Mouse (Mus musculus) liver, embryonic 13.5 days (tissue): ENCODE measurements around the gene Chst8. TPM values are rescaled to one million over a fixed set of nuclear protein-coding genes. Genes with fewer than 3 reads are reported as not detected.

ENCODE experiments used
- ATAC-seq: fragments of 200-750 bp; cut with Nextera tagmentation; 2 replicates; pipeline ENCODE4 v1.8.0; 2017; ENCODE audit warnings: low read depth, mild to moderate bottlenecking, moderate number of reproducible peaks, moderate library complexity
- DNase-seq: peaks from one replicate; pipeline ENCODE4 v3.0.0; 2022
- H3K27ac ChIP-seq: fragments of 300-500 bp; sonication (generic); 2 replicates; pipeline ENCODE4 v1.5.1; 2015; ENCODE audit warnings: moderate library complexity, mild to moderate bottlenecking, inconsistent platforms
- H3K27me3 ChIP-seq: fragments of 300-500 bp; sonication (generic); 2 replicates; pipeline ENCODE4 v1.6.1; 2015; ENCODE audit warnings: mild to moderate bottlenecking, inconsistent platforms
- H3K36me3 ChIP-seq: fragments of 300-500 bp; sonication (generic); 2 replicates; pipeline ENCODE4 v1.6.1; 2015; ENCODE audit warnings: mild to moderate bottlenecking, inconsistent platforms
- H3K4me1 ChIP-seq: fragments of 300-500 bp; sonication (generic); replicated peaks from 2 replicates; pipeline ENCODE4 v1.6.1; 2015; ENCODE audit warnings: inconsistent platforms
- H3K4me2 ChIP-seq: fragments of 300-500 bp; sonication (generic); 2 replicates; pipeline ENCODE4 v1.6.1; 2015; ENCODE audit warnings: inconsistent platforms, mild to moderate bottlenecking, moderate library complexity
- H3K4me3 ChIP-seq: fragments of 300-500 bp; sonication (generic); replicated peaks from 2 replicates; pipeline ENCODE4 v1.5.1; 2015; ENCODE audit warnings: mild to moderate bottlenecking, inconsistent platforms
- H3K9ac ChIP-seq: fragments of 300-500 bp; sonication (generic); 2 replicates; pipeline ENCODE4 v1.6.1; 2015; ENCODE audit warnings: mild to moderate bottlenecking, inconsistent platforms
- H3K9me3 ChIP-seq: fragments of 300-500 bp; sonication (generic); replicated peaks from 2 replicates; pipeline ENCODE4 v1.6.1; 2016; ENCODE audit warnings: inconsistent platforms
- WGBS: fragments of 180-500 bp; shearing (Covaris S2); methylation state at CpG from one replicate; pipeline ENCODE4 v1.1.7; 2015; ENCODE audit not compliant: insufficient replicate concordance; 5-methylcytosine and 5-hydroxymethylcytosine counted together
- polyA plus RNA-seq: library from polyadenylated mRNA; unstranded; fragments of >200 nt; fragmentation: Nextera tagmentation; extraction: Ambion mirVana; gene quantifications from 2 replicates; pipeline ENCODE4 v1.2.1, GENCODE M21; 2015

Chst8 gene
- polyA plus RNA-seq, 1 experiment from 2014 or later: 0.53 TPM

DNA sequence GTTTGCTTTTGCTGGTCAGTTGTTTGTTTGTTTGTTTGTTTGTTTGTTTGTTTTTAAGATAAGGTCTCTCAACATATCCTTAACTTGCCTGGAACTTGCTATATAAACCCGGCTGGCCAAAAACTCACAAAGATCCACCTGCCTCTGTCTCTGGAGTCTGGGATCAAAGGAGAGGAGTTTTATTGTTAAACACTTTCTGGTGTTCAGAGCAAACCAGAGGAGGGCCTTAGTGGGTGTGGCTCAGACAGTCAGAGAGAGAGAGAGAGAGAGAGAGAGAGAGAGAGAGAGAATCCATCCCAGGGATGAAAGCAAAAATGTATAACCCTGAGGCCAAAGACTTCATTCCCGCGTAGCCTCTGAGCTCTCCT, 13.1 kb downstream of the Chst8 start:
- no peak overlapping the region for H3K9ac ChIP-seq
- H3K4me1 ChIP-seq: peaks cover 5% of the 10 kb centered on the region; the same call in 1 of the 2 replicates
- peaks cover 6% of the 10 kb centered on the region; the same call in 1 of the 2 replicates for H3K27me3 ChIP-seq
- ATAC-seq: no peak
- H3K4me3 ChIP-seq: no peak overlapping the region
- no peaks in the 10 kb centered on the region for H3K36me3 ChIP-seq
- H3K27ac ChIP-seq: no peak overlapping the region
- WGBS: 30% methylated on average over 3 of the region's 3 CpGs
- no peaks in the 10 kb centered on the region for H3K9me3 ChIP-seq
- no peak overlapping the region for H3K4me2 ChIP-seq
- DNase-seq: no peak

GRCm38 (mm10) chr7:34798441-34799403, 13.8 kb downstream of the Chst8 start:
- Histone ChIP-seq H3K4me1 (peaks cover 5% of the 10 kb centered on the region; the same call in 1 of the 2 replicates), H3K9ac (no peak overlapping the region), H3K27me3 (peaks cover 6% of the 10 kb centered on the region; the same call in 1 of the 2 replicates), H3K9me3 (no peaks in the 10 kb centered on the region), H3K27ac (no peak overlapping the region), H3K4me3 (no peak overlapping the region), H3K36me3 (no peaks in the 10 kb centered on the region), H3K4me2 (no peak overlapping the region)
- DNase-seq (no peak), ATAC-seq (no peak)
- WGBS: 9% methylated on average over 11 of the region's 11 CpGs

GRCm38 (mm10) chr7:34798039-34798438, 14.5 kb downstream of the Chst8 start:
- peaks cover 6% of the 10 kb centered on the region; the same call in 1 of the 2 replicates for H3K27me3 ChIP-seq
- no peak overlapping the region for H3K4me2 ChIP-seq
- ATAC-seq: no peak
- H3K4me3 ChIP-seq: no peak overlapping the region
- no peak overlapping the region for H3K27ac ChIP-seq
- peaks cover 5% of the 10 kb centered on the region; the same call in 1 of the 2 replicates for H3K4me1 ChIP-seq
- 12% methylated on average over 12 of the region's 12 CpGs for WGBS
- DNase-seq: no peak
- no peak overlapping the region for H3K9ac ChIP-seq
- H3K9me3 ChIP-seq: no peaks in the 10 kb centered on the region
- H3K36me3 ChIP-seq: no peaks in the 10 kb centered on the region

DNA sequence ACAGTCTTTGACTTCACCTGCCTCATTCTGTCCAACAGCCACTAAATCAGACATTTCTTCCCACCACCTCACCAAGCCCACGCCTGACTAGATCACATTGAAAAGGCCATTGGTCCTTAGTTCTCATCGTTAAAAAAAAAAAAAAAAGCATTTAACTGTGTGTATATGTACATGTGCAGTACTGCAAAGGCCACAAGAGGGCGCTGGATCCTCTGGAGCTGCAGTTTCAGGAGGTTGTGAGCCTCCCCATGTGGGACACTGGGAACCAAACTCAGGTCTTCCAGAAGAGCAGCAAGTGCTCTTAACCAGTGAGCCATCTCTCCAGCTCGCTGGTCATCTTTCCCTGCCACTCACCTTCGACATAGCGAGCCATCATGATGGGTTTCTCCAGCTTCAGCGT, 22.1 kb downstream of the Chst8 start:
- H3K4me3 ChIP-seq: no peak overlapping the region
- no peak for DNase-seq
- WGBS: 62% methylated on average over 7 of the region's 7 CpGs
- no peaks in the 10 kb centered on the region for H3K36me3 ChIP-seq
- no peaks in the 10 kb centered on the region for H3K4me1 ChIP-seq
- no peaks in the 10 kb centered on the region for H3K27me3 ChIP-seq
- H3K9ac ChIP-seq: no peak overlapping the region
- no peak for ATAC-seq
- H3K4me2 ChIP-seq: no peak overlapping the region
- H3K9me3 ChIP-seq: no peaks in the 10 kb centered on the region
- no peak overlapping the region for H3K27ac ChIP-seq

DNA sequence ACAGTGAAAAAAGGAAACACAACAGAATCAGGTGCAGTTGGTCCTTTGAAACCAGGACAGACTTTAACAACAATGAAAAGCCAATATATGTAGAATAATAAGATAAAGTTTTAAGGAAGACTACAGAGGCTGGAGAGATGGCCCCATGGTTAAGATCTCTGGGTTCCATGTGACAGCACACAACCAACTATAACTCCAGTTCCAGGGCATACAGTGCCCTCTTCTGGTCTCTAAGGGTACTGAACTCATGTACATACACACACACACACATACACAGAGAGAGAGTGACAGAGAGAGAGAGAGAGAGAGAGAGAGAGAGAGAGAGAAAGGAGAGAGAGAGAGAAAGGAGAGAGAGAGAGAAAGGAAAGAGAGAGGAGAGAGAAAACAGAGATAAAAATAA, 25.3 kb downstream of the Chst8 start:
- no peaks in the 10 kb centered on the region for H3K36me3 ChIP-seq
- no peaks in the 10 kb centered on the region for H3K9me3 ChIP-seq
- no peaks in the 10 kb centered on the region for H3K27me3 ChIP-seq
- H3K4me1 ChIP-seq: no peaks in the 10 kb centered on the region
- no peak overlapping the region for H3K4me3 ChIP-seq
- no peak overlapping the region for H3K27ac ChIP-seq
- no peak overlapping the region for H3K4me2 ChIP-seq
- no peak for ATAC-seq
- no peak for DNase-seq
- H3K9ac ChIP-seq: no peak overlapping the region

DNA sequence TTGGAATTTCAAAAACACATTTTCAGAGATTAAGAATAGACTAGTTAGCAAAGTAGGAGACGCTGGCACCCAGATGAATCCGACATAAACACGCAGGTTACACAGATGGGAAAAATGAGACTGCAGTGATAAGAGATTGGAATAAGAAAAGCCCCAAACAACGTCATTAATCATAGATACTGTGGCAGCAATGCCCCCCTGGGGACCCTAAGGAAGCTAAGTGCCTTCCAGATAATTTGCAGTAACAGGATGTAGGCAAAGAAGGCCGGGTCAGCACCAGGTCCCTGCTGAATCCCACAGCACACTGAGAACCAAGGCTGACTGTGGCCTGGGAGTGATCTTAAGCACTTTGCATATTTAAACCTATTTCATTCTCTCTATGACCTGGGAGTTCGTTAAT, 27.5 kb downstream of the Chst8 start:
- Histone ChIP-seq H3K9me3 (no peaks in the 10 kb centered on the region), H3K27me3 (no peaks in the 10 kb centered on the region), H3K4me3 (no peak overlapping the region), H3K9ac (no peak overlapping the region), H3K4me1 (no peaks in the 10 kb centered on the region), H3K4me2 (no peak overlapping the region), H3K27ac (no peak overlapping the region), H3K36me3 (no peaks in the 10 kb centered on the region)
- 37% methylated on average over 6 of the region's 6 CpGs for WGBS
- no peak for ATAC-seq
- no peak for DNase-seq

GRCm38 (mm10) chr7:34784469-34784868, 28.0 kb downstream of the Chst8 start:
- Histone ChIP-seq H3K27ac (no peak overlapping the region), H3K27me3 (no peaks in the 10 kb centered on the region), H3K4me3 (no peak overlapping the region), H3K4me1 (no peaks in the 10 kb centered on the region), H3K36me3 (no peaks in the 10 kb centered on the region), H3K9ac (no peak overlapping the region), H3K9me3 (no peaks in the 10 kb centered on the region), H3K4me2 (no peak overlapping the region)
- no peak for DNase-seq
- ATAC-seq: no peak
- WGBS: 52% methylated on average over 9 of the region's 9 CpGs

GRCm38 (mm10) chr7:34781988-34782387, 30.5 kb downstream of the Chst8 start:
- Histone ChIP-seq H3K36me3 (no peaks in the 10 kb centered on the region), H3K27ac (no peak overlapping the region), H3K9me3 (no peaks in the 10 kb centered on the region), H3K9ac (no peak overlapping the region), H3K27me3 (no peaks in the 10 kb centered on the region), H3K4me2 (no peak overlapping the region), H3K4me3 (no peak overlapping the region), H3K4me1 (no peaks in the 10 kb centered on the region)
- ATAC-seq: no peak
- DNase-seq: no peak

DNA sequence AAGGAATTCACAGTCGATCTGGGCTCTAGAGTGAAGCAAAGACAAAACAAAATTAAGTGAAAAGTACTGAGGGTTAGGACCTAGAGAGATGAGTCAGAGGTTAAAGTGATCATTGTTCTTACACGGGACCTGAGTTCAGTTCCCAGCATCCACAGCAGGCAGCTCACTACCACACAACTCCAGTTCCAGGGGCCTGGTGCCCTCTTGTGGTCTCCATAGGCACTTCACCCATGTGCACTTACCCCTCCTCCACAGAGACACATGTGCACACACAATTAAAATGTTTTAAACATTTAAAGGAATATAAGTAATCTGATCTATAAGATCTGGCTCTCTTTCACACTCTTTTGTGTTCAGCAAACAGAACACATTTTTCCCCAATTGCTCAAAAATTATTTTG, 31.3 kb downstream of the Chst8 start:
- no peak for ATAC-seq
- H3K36me3 ChIP-seq: no peaks in the 10 kb centered on the region
- H3K27me3 ChIP-seq: no peaks in the 10 kb centered on the region
- no peak overlapping the region for H3K4me2 ChIP-seq
- H3K4me1 ChIP-seq: no peaks in the 10 kb centered on the region
- no peak overlapping the region for H3K27ac ChIP-seq
- WGBS: 61% methylated on average over 2 of the region's 2 CpGs
- no peak for DNase-seq
- no peak overlapping the region for H3K9ac ChIP-seq
- no peaks in the 10 kb centered on the region for H3K9me3 ChIP-seq
- no peak overlapping the region for H3K4me3 ChIP-seq

DNA sequence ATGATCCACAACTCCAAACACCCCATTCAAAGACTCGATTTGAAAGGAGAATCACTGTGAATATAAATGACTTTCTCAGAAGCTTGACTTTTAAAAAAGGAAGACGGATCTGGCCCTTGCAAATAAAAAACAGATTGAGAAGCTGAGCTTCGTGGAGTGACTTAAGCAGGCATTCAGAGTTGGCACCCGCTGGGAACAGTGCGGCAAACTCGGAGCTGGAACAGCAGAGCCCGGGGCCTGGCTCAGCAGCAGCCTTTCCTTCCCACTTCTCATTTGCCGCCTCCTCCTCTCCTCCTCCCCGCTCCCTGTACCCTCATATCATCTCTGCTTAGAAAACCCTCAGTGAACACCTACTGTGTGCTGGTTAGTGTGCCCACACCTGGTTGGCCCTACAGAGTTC, 34.1 kb downstream of the Chst8 start:
- ATAC-seq: no peak
- no peaks in the 10 kb centered on the region for H3K27me3 ChIP-seq
- no peaks in the 10 kb centered on the region for H3K9me3 ChIP-seq
- H3K27ac ChIP-seq: no peak overlapping the region
- 38% methylated on average over 9 of the region's 9 CpGs for WGBS
- no peak overlapping the region for H3K4me2 ChIP-seq
- no peaks in the 10 kb centered on the region for H3K36me3 ChIP-seq
- H3K4me1 ChIP-seq: no peaks in the 10 kb centered on the region
- H3K4me3 ChIP-seq: no peak overlapping the region
- no peak overlapping the region for H3K9ac ChIP-seq
- no peak for DNase-seq

DNA sequence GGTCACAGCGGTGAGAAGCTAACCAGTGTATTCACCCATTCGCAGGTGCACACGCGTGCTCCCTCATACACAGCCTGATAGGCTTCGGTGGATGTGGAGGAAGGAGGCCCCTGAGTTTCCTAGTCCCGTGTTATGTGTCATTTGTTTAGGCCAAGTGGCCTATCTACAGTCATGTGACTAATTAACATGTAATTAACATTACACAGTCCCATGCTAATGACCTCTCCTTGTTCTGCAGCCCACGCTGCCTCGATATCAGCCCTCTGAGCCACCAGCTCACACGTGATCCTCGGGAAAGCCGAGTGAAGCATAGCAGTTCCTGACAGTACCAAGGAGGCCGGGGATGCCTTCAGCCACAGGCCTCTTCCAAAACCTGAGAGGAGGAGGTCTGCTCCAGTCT, 36.9 kb downstream of the Chst8 start:
- H3K9ac ChIP-seq: no peak overlapping the region
- H3K27me3 ChIP-seq: no peaks in the 10 kb centered on the region
- H3K4me2 ChIP-seq: no peak overlapping the region
- DNase-seq (no peak), ATAC-seq (no peak)
- no peaks in the 10 kb centered on the region for H3K4me1 ChIP-seq
- WGBS: 72% methylated on average over 12 of the region's 12 CpGs
- H3K36me3 ChIP-seq: no peaks in the 10 kb centered on the region
- no peak overlapping the region for H3K27ac ChIP-seq
- no peaks in the 10 kb centered on the region for H3K9me3 ChIP-seq
- H3K4me3 ChIP-seq: no peak overlapping the region

GRCm38 (mm10) chr7:34774947-34775346, 37.6 kb downstream of the Chst8 start:
- DNase-seq (no peak), ATAC-seq (no peak)
- Histone ChIP-seq H3K4me2 (no peak overlapping the region), H3K27ac (no peak overlapping the region), H3K9me3 (no peaks in the 10 kb centered on the region), H3K27me3 (no peaks in the 10 kb centered on the region), H3K4me3 (no peak overlapping the region), H3K9ac (no peak overlapping the region), H3K36me3 (no peaks in the 10 kb centered on the region), H3K4me1 (no peaks in the 10 kb centered on the region)
- WGBS: 59% methylated on average over 4 of the region's 4 CpGs
